Mouse (Mus musculus): ENCODE data around the gene Socs3.

DNA sequence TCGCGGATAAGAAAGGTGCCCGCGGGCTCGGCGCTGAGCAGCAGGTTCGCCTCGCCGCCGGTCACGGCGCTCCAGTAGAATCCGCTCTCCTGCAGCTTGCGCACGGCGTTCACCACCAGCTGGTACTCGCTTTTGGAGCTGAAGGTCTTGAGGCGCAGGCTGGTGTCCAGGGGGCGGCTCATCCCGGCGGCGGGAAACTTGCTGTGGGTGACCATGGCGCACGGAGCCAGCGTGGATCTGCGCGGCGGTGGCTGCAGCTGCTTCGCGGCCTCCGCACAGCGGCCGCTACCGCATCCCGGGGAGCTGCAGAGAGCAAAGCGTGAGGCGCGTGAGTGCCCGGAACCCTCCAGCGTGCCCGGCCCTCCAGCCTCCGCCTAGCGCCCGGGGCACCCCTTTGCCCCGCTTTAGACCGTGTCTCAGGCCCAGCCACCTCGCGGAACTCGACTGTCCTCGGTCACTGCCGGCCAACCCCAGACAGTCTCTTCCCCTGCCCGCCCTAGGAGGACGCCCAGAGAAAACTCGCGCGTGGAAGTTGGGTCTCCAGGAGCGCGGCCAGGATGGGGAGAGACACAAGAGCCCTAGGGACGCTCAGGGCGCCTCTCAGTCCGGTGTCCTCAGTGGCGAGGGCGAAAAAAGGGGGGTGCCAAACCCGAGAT is 1.7 kb downstream of the Socs3 start:
- no peak for TF ChIP-seq CTCF (conservative IDR thresholded peaks at IDR 0.05; ENCODE audit: insufficient read depth, insufficient read length, low read depth, low read length)
- TF ChIP-seq POLR2A (IDR thresholded peaks at IDR 0.05; ENCODE audit: low read depth, low read length) = no peak

All from kidney, adult 2 months (tissue).